Mouse (Mus musculus): ENCODE measurements around the gene Prdm11. TPM values are rescaled to one million over a fixed set of nuclear protein-coding genes. Genes with fewer than 3 reads are reported as not detected.

Prdm11 gene
- polyA plus RNA-seq, 1 experiment from 2014 or later = 8.0 TPM

- H3K9me3 ChIP-seq (ENCODE audit: control insufficient read depth, low read depth, low read length) = no peaks in the 10 kb centered on the region
- ATAC-seq (ENCODE audit: insufficient number of reproducible peaks, insufficient read depth, low FRiP score, low read depth) = no peak
- H3K9ac ChIP-seq (replicated peaks; ENCODE audit: low read depth, low read length) = peak overlapping the region; percentile 55; the same call in 1 of the 2 replicates
Measured at GRCm38 (mm10) chr2:92915659-92916631, 130.0 kb downstream of the Prdm11 start.

More at GRCm38 (mm10) chr2:92915659-92916631, 130.0 kb downstream of the Prdm11 start:
- WGBS = 15% methylated on average over 9 of the region's 10 CpGs
- H3K36me3 ChIP-seq (ENCODE audit: control insufficient read depth, insufficient read depth, low read length) = no peaks in the 10 kb centered on the region
- peak overlapping the region; percentile 43 for H3K4me3 ChIP-seq (ENCODE audit: low read depth, low read length)
- H3K4me2 ChIP-seq (replicated peaks; ENCODE audit: low read depth, low read length) = peak overlapping the region; percentile 84
- H3K27ac ChIP-seq (ENCODE audit: low read length) = no peak overlapping the region
- H3K4me1 ChIP-seq (ENCODE audit: control insufficient read depth, insufficient read depth, low read length) = peaks cover 18% of the 10 kb centered on the region
- H3K27me3 ChIP-seq (ENCODE audit: control insufficient read depth, insufficient read depth, low read length) = no peaks in the 10 kb centered on the region

Other genes with a start within 250 kb of the Prdm11 start
- gene Syt13, start 131.1 kb downstream of the Prdm11 start, polyA plus RNA-seq (2014; fragmentation: Nextera tagmentation; extraction: Ambion mirVana) = 7.7 and 9.6 TPM in 2 replicates
- gene Trp53i11, start 141.4 kb upstream of the Prdm11 start, polyA plus RNA-seq (2014; fragmentation: Nextera tagmentation; extraction: Ambion mirVana) = 54.6 and 56.6 TPM in 2 replicates